Mouse (Mus musculus) MEL (cell line): Measurements from ENCODE around the gene Ak7. TPM values are rescaled to one million over a fixed set of nuclear protein-coding genes. Genes with fewer than 3 reads are reported as not detected.

ENCODE experiments used
- DNase-seq: peaks from one replicate; pipeline ENCODE4 v3.0.0; 2011; ENCODE audit warnings: low read depth, low spot score
- H3K27ac ChIP-seq: 2 replicates; pipeline ENCODE4 v1.5.1; 2012; ENCODE audit warnings: low read depth, mild to moderate bottlenecking, control low read depth, low read length, moderate library complexity; ENCODE audit not compliant: control insufficient read depth
- H3K27me3 ChIP-seq, 2 experiments: fragments of 150-350 bp in 1 of 2; sonication (generic) in 1 of 2; 2 replicates each; pipeline ENCODE4 v1.6.1; 2012; ENCODE audit warnings: low read length in 2 of 2, mild to moderate bottlenecking in 2 of 2, improper control_type of control experiment in 1 of 2, moderate library complexity in 1 of 2; ENCODE audit not compliant: insufficient read depth in 2 of 2, control insufficient read depth in 1 of 2
- H3K36me3 ChIP-seq, 2 experiments: 2 replicates each; pipeline ENCODE4 v1.6.1; 2012 to 2014; ENCODE audit warnings: low read length in 2 of 2, improper control_type of control experiment in 1 of 2, inconsistent platforms in 1 of 2, mild to moderate bottlenecking in 1 of 2; ENCODE audit not compliant: insufficient read depth in 2 of 2, control insufficient read depth in 1 of 2
- H3K4me1 ChIP-seq, 2 experiments: fragments of 150-350 bp in 1 of 2; sonication (generic) in 1 of 2; 2 replicates each; pipeline ENCODE4 v1.6.1; 2012; ENCODE audit warnings: low read length in 2 of 2, improper control_type of control experiment in 1 of 2, mild to moderate bottlenecking in 1 of 2; ENCODE audit not compliant: insufficient read depth in 2 of 2, control insufficient read depth in 1 of 2
- H3K4me3 ChIP-seq, 2 experiments: fragments of 150-350 bp in 1 of 2; sonication (generic) in 1 of 2; 2 replicates each; pipeline ENCODE4 v1.5.1; 2012; ENCODE audit warnings: low read depth in 2 of 2, low read length in 2 of 2, mild to moderate bottlenecking in 2 of 2, moderate library complexity in 2 of 2, control low read depth in 1 of 2, improper control_type of control experiment in 1 of 2; ENCODE audit not compliant: control insufficient read depth in 1 of 2, insufficient read depth in 1 of 2
- H3K79me2 ChIP-seq: 2 replicates; pipeline ENCODE4 v1.6.1; 2012; ENCODE audit warnings: mild to moderate bottlenecking, low read length, moderate library complexity; ENCODE audit not compliant: control insufficient read depth, poor library complexity, insufficient read depth
- H3K9ac ChIP-seq: 2 replicates; pipeline ENCODE4 v1.6.1; 2012; ENCODE audit warnings: low read depth, mild to moderate bottlenecking, control low read depth, low read length, moderate library complexity; ENCODE audit not compliant: control insufficient read depth, poor library complexity, severe bottlenecking
- H3K9me3 ChIP-seq: fragments of 150-350 bp; sonication (generic); replicated peaks from 2 replicates; pipeline ENCODE4 v1.6.1; 2012; ENCODE audit warnings: mild to moderate bottlenecking, low read length, improper control_type of control experiment, moderate library complexity; ENCODE audit not compliant: insufficient read depth
- BHLHE40 ChIP-seq: IDR thresholded peaks from 2 replicates; pipeline ENCODE4 v1.6.1; 2012; ENCODE audit warnings: low read depth, mild to moderate bottlenecking, inconsistent platforms, low read length, improper control_type of control experiment, borderline replicate concordance
- CHD1 ChIP-seq: IDR thresholded peaks from 2 replicates; pipeline ENCODE4 v1.6.1; 2012; ENCODE audit warnings: low read depth, mild to moderate bottlenecking, inconsistent platforms, low read length, improper control_type of control experiment
- CHD2 ChIP-seq: IDR thresholded peaks from 2 replicates; pipeline ENCODE4 v1.6.1; 2011; ENCODE audit warnings: low read length, improper control_type of control experiment
- CTCF ChIP-seq, 3 experiments: IDR thresholded peaks in 2 of 3; conservative IDR thresholded peaks in 1 of 3; 2 replicates each; pipeline ENCODE4 v1.5.1; 2011 to 2012; ENCODE audit warnings: low read length in 3 of 3, low read depth in 2 of 3, mild to moderate bottlenecking in 2 of 3, improper control_type of control experiment in 1 of 3, inconsistent platforms in 1 of 3, mixed read lengths in 1 of 3, moderate library complexity in 1 of 3; ENCODE audit not compliant: control insufficient read depth in 1 of 3, insufficient read depth in 1 of 3, poor library complexity in 1 of 3, severe bottlenecking in 1 of 3
- ETS1 ChIP-seq: IDR thresholded peaks from 2 replicates; pipeline ENCODE4 v1.6.1; 2012; ENCODE audit warnings: low read depth, mild to moderate bottlenecking, inconsistent platforms, low read length, improper control_type of control experiment, moderate library complexity
- HCFC1 ChIP-seq: IDR thresholded peaks from 2 replicates; pipeline ENCODE4 v1.6.1; 2012; ENCODE audit warnings: low read depth, mild to moderate bottlenecking, inconsistent platforms, low read length, improper control_type of control experiment, moderate library complexity
- KAT2A ChIP-seq: conservative IDR thresholded peaks from 2 replicates; pipeline ENCODE4 v1.6.1; 2012; ENCODE audit warnings: low read depth, low read length, improper control_type of control experiment, inconsistent platforms
- MAFK ChIP-seq: IDR thresholded peaks from 2 replicates; pipeline ENCODE4 v1.6.1; 2011; ENCODE audit warnings: low read depth, mild to moderate bottlenecking, low read length, improper control_type of control experiment, borderline replicate concordance
- MAZ ChIP-seq: IDR thresholded peaks from 2 replicates; pipeline ENCODE4 v1.6.1; 2012; ENCODE audit warnings: low read depth, mild to moderate bottlenecking, inconsistent platforms, low read length, improper control_type of control experiment
- MEF2A ChIP-seq: IDR thresholded peaks from 2 replicates; pipeline ENCODE4 v1.6.1; 2014; ENCODE audit warnings: low read depth, mild to moderate bottlenecking, inconsistent platforms, low read length, improper control_type of control experiment; ENCODE audit not compliant: poor library complexity, insufficient replicate concordance, severe bottlenecking; ENCODE audit errors: extremely low read depth
- NELFE ChIP-seq: IDR thresholded peaks from 2 replicates; pipeline ENCODE4 v1.6.1; 2011; ENCODE audit warnings: low read depth, low read length, improper control_type of control experiment
- POLR2A ChIP-seq, 2 experiments: IDR thresholded peaks; 2 replicates each; pipeline ENCODE4 v1.6.1; 2011 to 2012; ENCODE audit warnings: low read length in 2 of 2, mild to moderate bottlenecking in 2 of 2, control low read depth in 1 of 2, improper control_type of control experiment in 1 of 2, low read depth in 1 of 2, moderate library complexity in 1 of 2; ENCODE audit not compliant: control insufficient read depth in 1 of 2, insufficient read depth in 1 of 2, poor library complexity in 1 of 2
- POLR2AphosphoS2 ChIP-seq: IDR thresholded peaks from 2 replicates; pipeline ENCODE4 v1.6.1; 2011; ENCODE audit warnings: low read length, improper control_type of control experiment
- RAD21 ChIP-seq: IDR thresholded peaks from 2 replicates; pipeline ENCODE4 v1.6.1; 2011; ENCODE audit warnings: mild to moderate bottlenecking, low read depth, low read length, improper control_type of control experiment
- RCOR1 ChIP-seq: IDR thresholded peaks from 2 replicates; pipeline ENCODE4 v1.6.1; 2012; ENCODE audit warnings: low read depth, mild to moderate bottlenecking, inconsistent platforms, low read length, improper control_type of control experiment
- TBP ChIP-seq: IDR thresholded peaks from 2 replicates; pipeline ENCODE4 v1.8.0; 2011; ENCODE audit warnings: low read depth, low read length, improper control_type of control experiment
- TCF12 ChIP-seq: IDR thresholded peaks from 2 replicates; pipeline ENCODE4 v1.6.1; 2014; ENCODE audit warnings: low read depth, mild to moderate bottlenecking, inconsistent platforms, low read length, improper control_type of control experiment, moderate library complexity
- UBTF ChIP-seq: IDR thresholded peaks from 2 replicates; pipeline ENCODE4 v1.6.1; 2012; ENCODE audit warnings: low read depth, mild to moderate bottlenecking, inconsistent platforms, low read length, improper control_type of control experiment, moderate library complexity, borderline replicate concordance; ENCODE audit not compliant: insufficient read depth
- USF1 ChIP-seq: IDR thresholded peaks from 2 replicates; pipeline ENCODE4 v1.6.1; 2014; ENCODE audit warnings: low read depth, mild to moderate bottlenecking, inconsistent platforms, low read length, improper control_type of control experiment, moderate library complexity
- USF2 ChIP-seq, 2 experiments: IDR thresholded peaks; 2 replicates each; pipeline ENCODE4 v1.6.1; 2011 to 2012; ENCODE audit warnings: improper control_type of control experiment in 2 of 2, low read length in 2 of 2, borderline replicate concordance in 1 of 2, inconsistent platforms in 1 of 2, low read depth in 1 of 2, mild to moderate bottlenecking in 1 of 2; ENCODE audit not compliant: insufficient read depth in 1 of 2
- ZKSCAN1 ChIP-seq: IDR thresholded peaks from 2 replicates; pipeline ENCODE4 v1.6.1; 2012; ENCODE audit warnings: low read depth, mild to moderate bottlenecking, inconsistent platforms, low read length, improper control_type of control experiment, moderate library complexity
- ZMIZ1 ChIP-seq: IDR thresholded peaks from 2 replicates; pipeline ENCODE4 v1.6.1; 2012; ENCODE audit warnings: low read depth, mild to moderate bottlenecking, inconsistent platforms, low read length, improper control_type of control experiment, moderate library complexity
- ZNF384 ChIP-seq: IDR thresholded peaks from 2 replicates; pipeline ENCODE4 v1.6.1; 2012; ENCODE audit warnings: low read depth, mild to moderate bottlenecking, inconsistent platforms, low read length, improper control_type of control experiment
- polyA plus RNA-seq, 2 experiments: library from polyadenylated mRNA; stranded (reverse) in 1 of 2; unstranded in 1 of 2; fragments of >175 nt in 1 of 2; fragments of >200 nt in 1 of 2; gene quantifications; 2 replicates each; pipeline versions ENCODE4 v1.2.1 to v1.2.4; 2012; ENCODE audit warnings: low replicate concordance in 2 of 2, low read depth in 1 of 2; ENCODE audit not compliant: insufficient read length in 2 of 2, insufficient read depth in 1 of 2, missing spikeins in 1 of 2
- total RNA-seq: library from RNA; depleted of rRNA; stranded (reverse); fragments of 300-350 nt; gene quantifications from 2 replicates; pipeline ENCODE4 v1.2.3, GENCODE M21; 2012

Gene Ak7
- total and polyA plus RNA-seq, 3 experiments, result 0.31 to 0.36 TPM; not detected in 1

- H3K27ac ChIP-seq, result no peak overlapping the region
- H3K4me1 ChIP-seq, result peaks cover 6% of the 10 kb centered on the region in 2 experiments; a peak in 3 of 4 replicates
Observed at GRCm38 (mm10) chr12:105786113-105786512, 80.3 kb downstream of the Ak7 start.

GRCm38 (mm10) chr12:105787626-105788025, 81.8 kb downstream of the Ak7 start:
- no peaks in the 10 kb centered on the region for H3K9me3 ChIP-seq
- H3K27ac ChIP-seq, result no peak overlapping the region
- H3K79me2 ChIP-seq, result peaks cover 72% of the 10 kb centered on the region
- no peak for DNase-seq
- H3K4me3 ChIP-seq, result no peak overlapping the region
- no peak overlapping the region for H3K9ac ChIP-seq
- TF ChIP-seq POLR2AphosphoS2, result peak; percentile 38; the same call in 1 of the 2 replicates
- no peak for TF ChIP-seq MAFK
- TF ChIP-seq ZMIZ1, result no peak
- TF ChIP-seq, all 39 proteins: peak for 1
- peaks cover 6% of the 10 kb centered on the region in 2 experiments; a peak in 3 of 4 replicates for H3K4me1 ChIP-seq
- H3K36me3 ChIP-seq, result peaks cover 18 to 28% of the 10 kb centered on the region in 2 experiments
- H3K27me3 ChIP-seq, result no peaks in the 10 kb centered on the region

More at GRCm38 (mm10) chr12:105786113-105786512, 80.3 kb downstream of the Ak7 start:
- no peak for TF ChIP-seq ZNF384
- TF ChIP-seq ETS1, result no peak
- no peak for TF ChIP-seq TCF12
- no peak for TF ChIP-seq RCOR1
- TF ChIP-seq NELFE, result no peak
- no peak for TF ChIP-seq KAT2A
- TF ChIP-seq USF2 (IDR thresholded peaks at IDR 0.05; ENCODE audit: borderline replicate concordance in 1 of 2, insufficient read depth in 1 of 2, low read depth in 1 of 2, low read length in 2 of 2), result no peak
- TF ChIP-seq ZKSCAN1, result no peak
- TF ChIP-seq HCFC1, result no peak
- H3K79me2 ChIP-seq, result peaks cover 60% of the 10 kb centered on the region
- H3K9ac ChIP-seq, result peak overlapping the region; percentile 96
- H3K4me3 ChIP-seq, result peak overlapping the region; percentile 86 to 96
- H3K9me3 ChIP-seq, result no peaks in the 10 kb centered on the region
- peaks cover 17 to 28% of the 10 kb centered on the region in 2 experiments for H3K36me3 ChIP-seq
- H3K27me3 ChIP-seq, result no peaks in the 10 kb centered on the region
- no peak for DNase-seq

DNA sequence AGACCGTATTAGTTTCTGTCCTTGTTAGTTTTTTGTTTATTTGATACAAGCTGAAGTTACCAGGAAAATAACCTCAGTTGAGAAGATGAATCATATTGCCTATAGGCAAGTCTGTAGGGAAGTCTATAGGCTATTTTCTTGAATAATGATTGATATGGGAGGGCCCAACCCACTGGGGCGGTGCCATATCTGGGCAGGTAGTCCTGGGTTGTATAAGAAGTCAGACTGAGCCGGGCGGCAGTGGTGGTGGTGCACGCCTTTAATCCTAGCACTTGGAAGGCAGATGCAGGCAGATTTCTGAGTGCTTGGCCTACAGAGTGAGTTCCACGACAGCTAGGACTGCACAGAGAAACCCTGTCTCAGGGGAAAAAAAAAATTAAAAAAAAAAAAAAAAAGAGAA, 84.1 kb downstream of the Ak7 start:
- H3K9me3 ChIP-seq, result no peaks in the 10 kb centered on the region
- no peak overlapping the region for H3K9ac ChIP-seq
- no peak overlapping the region for H3K27ac ChIP-seq
- H3K4me1 ChIP-seq, result peaks cover 4 to 6% of the 10 kb centered on the region in 2 experiments; a peak in 3 of 4 replicates
- no peaks in the 10 kb centered on the region for H3K27me3 ChIP-seq
- DNase-seq, result no peak
- peaks cover 25 to 29% of the 10 kb centered on the region in 2 experiments for H3K36me3 ChIP-seq
- peaks cover 86% of the 10 kb centered on the region for H3K79me2 ChIP-seq
- no peak overlapping the region for H3K4me3 ChIP-seq
- TF ChIP-seq USF2 (IDR thresholded peaks at IDR 0.05; ENCODE audit: borderline replicate concordance in 1 of 2, insufficient read depth in 1 of 2, low read depth in 1 of 2, low read length in 2 of 2) (no peak), NELFE (no peak), TBP (no peak), POLR2A (IDR thresholded peaks at IDR 0.05; ENCODE audit: control insufficient read depth in 1 of 2, insufficient read depth in 1 of 2, low read depth in 1 of 2, low read length in 2 of 2, poor library complexity in 1 of 2) (no peak; a peak in 1 of 4 replicates), RAD21 (no peak), MAZ (no peak), USF1 (no peak), CTCF (IDR thresholded peaks at IDR 0.05 in 2 of 3, conservative IDR thresholded peaks at IDR 0.05 in 1 of 3; ENCODE audit: control insufficient read depth in 1 of 3, insufficient read depth in 1 of 3, low read depth in 2 of 3, low read length in 3 of 3, poor library complexity in 1 of 3, severe bottlenecking in 1 of 3) (no peak), ZKSCAN1 (no peak), RCOR1 (no peak), ZMIZ1 (no peak), KAT2A (no peak), HCFC1 (no peak), MEF2A (no peak), UBTF (no peak), TCF12 (no peak), CHD1 (no peak), CHD2 (no peak), BHLHE40 (no peak)
- TF ChIP-seq, all 39 proteins: peak for 0
